Mouse (Mus musculus) spleen, adult 2 months (tissue): ENCODE data around the gene Kcnk1.

Experiments
- CTCF ChIP-seq: fragments of 200-500 bp; IDR thresholded peaks from 2 replicates; pipeline ENCODE4 v1.5.1; 2011; ENCODE audit warnings: mild to moderate bottlenecking, inconsistent platforms; ENCODE audit not compliant: insufficient read depth, insufficient read length, insufficient replicate concordance; ENCODE audit errors: extremely low read depth
- POLR2A ChIP-seq: fragments of 200-500 bp; IDR thresholded peaks from 2 replicates; pipeline ENCODE4 v1.6.1; 2011; ENCODE audit warnings: low read depth, low read length, inconsistent platforms

DNA sequence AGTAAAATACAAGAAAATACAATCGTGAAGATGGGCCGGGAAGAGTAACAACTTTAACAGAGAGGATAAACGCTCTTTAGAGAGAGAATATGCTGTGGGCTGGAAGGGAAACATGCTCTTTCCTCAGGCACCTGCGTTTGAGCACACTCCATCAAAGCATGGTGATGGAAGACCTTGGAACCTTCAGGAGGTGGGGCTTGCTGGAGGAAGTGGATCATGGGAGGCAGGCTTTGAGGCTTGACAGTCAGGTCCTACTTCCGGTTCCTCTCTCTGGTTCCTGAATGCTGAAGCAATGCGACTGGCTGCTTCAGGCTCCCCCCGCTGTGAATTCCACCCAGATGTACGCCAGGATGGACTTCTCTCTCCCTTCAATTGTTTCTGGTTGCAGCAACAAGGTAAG lies 34.9 kb upstream of the Kcnk1 start:
- TF ChIP-seq POLR2A (no peak), CTCF (no peak)
